Mouse (Mus musculus) thymus, postnatal 25 days (tissue): ENCODE measurements at regions not wholly inside any gene's neighbourhood (a gene's known extent, or its start where the extent isn't known, plus 50 kb on each side); places are given as distances from the start of the nearest gene placed in this dataset.

Source experiments
- DNase-seq: peaks from one replicate; pipeline ENCODE4 v3.0.0; 2022

GRCm38 (mm10) chr3:60698189-60698588 is 225.6 kb downstream of the Mbnl1 start:
- no peak for DNase-seq

GRCm38 (mm10) chr3:60707139-60707538 is 234.5 kb downstream of the Mbnl1 start:
- no peak for DNase-seq

GRCm38 (mm10) chr3:60712896-60713295 is 240.3 kb downstream of the Mbnl1 start:
- no peak for DNase-seq

GRCm38 (mm10) chr3:60720322-60720721 is 247.7 kb downstream of the Mbnl1 start:
- DNase-seq: no peak

GRCm38 (mm10) chr3:60731331-60731730 is 258.7 kb downstream of the Mbnl1 start:
- DNase-seq: no peak

GRCm38 (mm10) chr3:60740543-60741294 is 261.9 kb upstream of the P2ry1 start:
- no peak for DNase-seq

- no peak for DNase-seq
Measured at GRCm38 (mm10) chr3:60741379-60741778, 261.2 kb upstream of the P2ry1 start.

GRCm38 (mm10) chr3:60742232-60742631 is 260.4 kb upstream of the P2ry1 start:
- DNase-seq: no peak

- no peak for DNase-seq
Measured at GRCm38 (mm10) chr3:60745075-60745474, 257.5 kb upstream of the P2ry1 start.

GRCm38 (mm10) chr3:60758568-60758967 is 244.0 kb upstream of the P2ry1 start:
- no peak for DNase-seq

- no peak for DNase-seq
Measured at GRCm38 (mm10) chr3:60759046-60759445, 243.5 kb upstream of the P2ry1 start.

GRCm38 (mm10) chr3:60762874-60763273 is 239.7 kb upstream of the P2ry1 start:
- DNase-seq: peak; percentile 26

- no peak for DNase-seq
Measured at GRCm38 (mm10) chr3:60765079-60765478, 237.5 kb upstream of the P2ry1 start.

- no peak for DNase-seq
Measured at GRCm38 (mm10) chr3:60768996-60769395, 233.6 kb upstream of the P2ry1 start.

- no peak for DNase-seq
Measured at GRCm38 (mm10) chr3:60771866-60772265, 230.7 kb upstream of the P2ry1 start.

GRCm38 (mm10) chr3:60773383-60773782 is 229.2 kb upstream of the P2ry1 start:
- DNase-seq: no peak

GRCm38 (mm10) chr3:60785137-60785875 is 217.3 kb upstream of the P2ry1 start:
- DNase-seq: peak; percentile 41

GRCm38 (mm10) chr3:60787989-60788388 is 214.6 kb upstream of the P2ry1 start:
- no peak for DNase-seq

- no peak for DNase-seq
Measured at GRCm38 (mm10) chr3:60789441-60789840, 213.2 kb upstream of the P2ry1 start.

- no peak for DNase-seq
Measured at GRCm38 (mm10) chr3:60792166-60792565, 210.4 kb upstream of the P2ry1 start.

- DNase-seq: no peak
Measured at GRCm38 (mm10) chr3:60796207-60796606, 206.4 kb upstream of the P2ry1 start.

- DNase-seq: no peak
Measured at GRCm38 (mm10) chr3:60797808-60798207, 204.8 kb upstream of the P2ry1 start.

GRCm38 (mm10) chr3:60798461-60798860 is 204.1 kb upstream of the P2ry1 start:
- DNase-seq: no peak

GRCm38 (mm10) chr3:60798862-60799261 is 203.7 kb upstream of the P2ry1 start:
- DNase-seq: no peak
